Mouse (Mus musculus) erythroblast, embryonic 14.5 days (primary cell): ENCODE data around the gene Crabp2.

Source experiments
- GATA1 ChIP-seq: IDR thresholded peaks from 2 replicates; pipeline ENCODE4 v1.6.1; 2012; ENCODE audit warnings: low read length, inconsistent platforms, mixed read lengths
- TAL1 ChIP-seq: IDR thresholded peaks from 3 replicates; pipeline ENCODE4 v1.6.1; 2012; ENCODE audit warnings: low read length, inconsistent platforms, mixed read lengths

DNA sequence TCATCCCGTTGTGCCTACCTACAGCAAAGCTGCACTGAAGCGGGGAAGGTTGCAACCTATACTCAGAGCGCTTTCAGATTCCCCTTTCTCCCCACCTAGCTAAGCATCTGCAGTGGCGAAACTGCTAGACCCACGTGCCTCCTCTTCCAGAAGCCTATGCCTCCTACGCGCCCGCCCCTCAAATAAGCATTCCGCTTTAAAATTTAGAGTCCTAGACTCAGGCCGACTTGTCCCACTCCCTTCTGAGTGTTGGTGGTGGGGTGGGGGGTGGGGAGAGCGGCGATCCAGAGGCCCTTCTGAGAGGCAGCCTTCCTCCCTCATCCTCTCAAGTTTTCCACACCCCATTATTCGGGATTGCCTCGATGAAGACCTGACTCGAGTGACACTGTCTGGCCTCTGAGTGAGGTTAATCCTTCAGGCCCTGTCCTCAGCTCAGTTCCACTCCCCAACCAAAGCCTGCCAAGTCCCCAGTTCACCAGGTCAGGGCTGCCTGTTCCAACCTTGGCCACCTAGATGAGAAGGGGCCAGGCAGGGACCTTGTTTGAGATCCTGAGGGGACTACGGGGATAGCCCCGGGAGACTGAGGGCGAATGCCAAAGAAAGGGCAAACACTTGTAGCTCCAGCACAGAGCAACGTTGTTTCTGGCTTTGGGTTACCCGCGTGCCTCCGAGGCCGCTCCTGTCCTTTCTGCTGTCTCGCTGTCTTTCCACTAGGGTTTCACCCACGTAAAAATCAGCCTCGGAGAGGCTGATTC lies 1.2 kb upstream of the Crabp2 start:
- TF ChIP-seq GATA1 = no peak
- no peak for TF ChIP-seq TAL1
